Mouse (Mus musculus) ES-E14 (cell line): ENCODE measurements around the gene Noxo1.

Experiments
- CHD2 ChIP-seq: IDR thresholded peaks from 2 replicates; pipeline ENCODE4 v1.6.1; 2014; ENCODE audit warnings: mild to moderate bottlenecking, low read depth, low read length, inconsistent platforms
- MAFK ChIP-seq: IDR thresholded peaks from 2 replicates; pipeline ENCODE4 v1.6.1; 2014; ENCODE audit warnings: mild to moderate bottlenecking, low read depth, low read length, inconsistent platforms; ENCODE audit not compliant: insufficient read depth
- ZC3H11A ChIP-seq: IDR thresholded peaks from 2 replicates; pipeline ENCODE4 v1.6.1; 2012; ENCODE audit warnings: low read depth, mild to moderate bottlenecking, inconsistent platforms, low read length, borderline replicate concordance

DNA sequence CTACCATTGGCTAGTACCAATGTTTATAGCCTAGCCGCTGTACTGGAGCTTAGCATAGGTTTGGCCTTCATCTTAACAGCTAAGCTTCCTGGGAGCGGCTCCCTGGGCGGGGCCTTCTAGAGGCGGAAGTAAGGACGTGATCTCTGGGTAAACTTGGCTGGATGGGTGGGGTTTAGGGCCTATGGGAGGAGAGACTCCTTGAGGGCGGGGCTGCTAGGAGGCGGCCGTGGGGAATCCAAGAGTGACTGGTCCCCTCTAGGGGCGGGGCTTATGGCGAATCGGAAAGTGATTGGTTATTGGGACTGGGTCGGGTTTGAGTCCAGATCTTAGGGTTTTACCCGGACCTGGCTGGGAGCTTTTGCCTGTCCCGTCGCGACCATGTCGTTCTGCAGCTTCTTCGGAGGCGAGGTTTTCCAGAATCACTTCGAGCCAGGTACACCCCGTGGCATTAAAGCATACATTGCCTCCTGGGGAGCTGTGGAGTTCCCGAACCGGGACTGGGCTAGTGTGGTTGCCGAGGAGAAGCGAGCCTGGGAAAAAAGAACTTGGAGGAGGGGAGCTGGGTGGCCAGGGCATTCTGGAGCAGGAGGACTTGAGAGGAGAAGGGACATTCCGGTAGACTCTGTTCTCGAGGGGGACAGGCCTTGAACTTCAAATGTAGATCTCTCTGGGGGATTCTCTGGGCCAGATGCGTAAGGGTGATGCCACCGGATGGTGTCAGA, 40.5 kb downstream of the Noxo1 start, which contains the start of gene Msrb1:
- TF ChIP-seq MAFK (no peak), CHD2 (no peak), ZC3H11A (no peak)
